Mouse (Mus musculus): ENCODE results near the gene Zfp69.

Gene Zfp69

GRCm38 (mm10) chr4:120951428-120951973 lies at the start of gene Zfp69:
Gene Zfp69, minus strand, starts transcription at chr4:120951699.
- DNase-seq, result peak; percentile 97

- no peak for DNase-seq
Measured at GRCm38 (mm10) chr4:121001042-121001441, 49.5 kb upstream of the Zfp69 start.

- DNase-seq, result peak; percentile 23
Measured at GRCm38 (mm10) chr4:120995911-120996310, 44.4 kb upstream of the Zfp69 start.

GRCm38 (mm10) chr4:120993025-120993424 lies 41.5 kb upstream of the Zfp69 start:
- DNase-seq, result no peak

- DNase-seq, result no peak
Measured at GRCm38 (mm10) chr4:120992284-120992683, 40.8 kb upstream of the Zfp69 start.

- DNase-seq, result no peak
Measured at GRCm38 (mm10) chr4:120987319-120987718, 35.8 kb upstream of the Zfp69 start.

- DNase-seq, result peak; percentile 67
Measured at GRCm38 (mm10) chr4:120986446-120986845, 34.9 kb upstream of the Zfp69 start.

- DNase-seq, result no peak
Measured at GRCm38 (mm10) chr4:120978221-120978620, 26.7 kb upstream of the Zfp69 start.

GRCm38 (mm10) chr4:120975428-120975734 lies 23.9 kb upstream of the Zfp69 start:
- no peak for DNase-seq

- DNase-seq, result peak; percentile 15
Measured at GRCm38 (mm10) chr4:120974711-120975427, 23.4 kb upstream of the Zfp69 start.

GRCm38 (mm10) chr4:120971842-120972241 lies 20.3 kb upstream of the Zfp69 start:
- no peak for DNase-seq

GRCm38 (mm10) chr4:120969382-120970146 lies 18.1 kb upstream of the Zfp69 start:
- DNase-seq, result peak; percentile 64

GRCm38 (mm10) chr4:120968486-120968885 lies 17.0 kb upstream of the Zfp69 start:
- DNase-seq, result no peak

- DNase-seq, result no peak
Measured at GRCm38 (mm10) chr4:120955586-120955985, 4.1 kb upstream of the Zfp69 start.

GRCm38 (mm10) chr4:120953667-120954066 lies 2.2 kb upstream of the Zfp69 start:
- no peak for DNase-seq

GRCm38 (mm10) chr4:120953038-120953437 lies 1.5 kb upstream of the Zfp69 start:
- no peak for DNase-seq

GRCm38 (mm10) chr4:120952163-120952562 lies 664 bp upstream of the Zfp69 start:
- no peak for DNase-seq

- peak; percentile 15 for DNase-seq
Measured at GRCm38 (mm10) chr4:120950763-120951427, 604 bp downstream of the Zfp69 start.

- peak; percentile 76 for DNase-seq
Measured at GRCm38 (mm10) chr4:120948938-120949337, 2.6 kb downstream of the Zfp69 start.

GRCm38 (mm10) chr4:120935006-120935405 lies 16.5 kb downstream of the Zfp69 start:
- no peak for DNase-seq

- no peak for DNase-seq
Measured at GRCm38 (mm10) chr4:120930736-120931135, 20.8 kb downstream of the Zfp69 start.

- DNase-seq, result peak; percentile 51
Measured at GRCm38 (mm10) chr4:120928686-120929085, 22.8 kb downstream of the Zfp69 start.

GRCm38 (mm10) chr4:120925386-120925785 lies 26.1 kb downstream of the Zfp69 start:
- DNase-seq, result peak; percentile 57
